Mouse (Mus musculus): ENCODE data around the gene Rom1.

The Rom1 gene

DNA sequence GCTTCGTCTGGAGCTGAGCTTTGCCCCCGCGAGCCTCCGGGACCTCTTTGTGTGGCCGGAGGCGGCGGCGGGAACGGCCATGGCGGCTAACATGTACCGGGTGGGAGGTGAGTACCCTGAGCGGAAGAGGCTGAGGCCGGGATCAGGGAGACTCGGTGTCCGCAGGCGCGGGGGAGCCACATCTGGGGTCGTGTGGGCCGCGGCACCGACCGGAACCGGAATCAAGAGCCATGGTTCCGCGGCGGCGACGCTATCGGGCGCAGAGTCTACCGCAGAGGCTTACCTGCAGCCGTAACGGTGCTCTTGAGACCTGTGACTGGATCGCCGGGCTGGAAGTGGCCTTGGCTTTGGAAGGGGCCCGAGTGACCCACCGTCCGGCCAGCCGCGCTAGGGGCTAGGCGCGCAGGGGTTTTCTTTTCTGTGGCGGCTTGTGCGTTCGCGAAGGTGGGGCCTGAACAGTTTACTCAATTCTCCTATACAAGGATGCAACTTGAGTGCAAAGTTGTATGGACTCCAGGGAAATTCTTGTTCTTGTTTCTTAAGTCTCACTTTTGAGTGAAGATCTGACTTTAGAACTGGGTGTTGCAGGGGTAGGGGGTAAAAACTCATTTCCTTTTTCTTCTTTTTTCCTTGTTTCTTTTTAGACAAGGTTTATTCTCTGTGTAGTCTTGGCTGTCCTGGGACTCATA lies 13.3 kb upstream of the Rom1 start:
- DNase-seq (ENCODE audit: low spot score): no peak

DNA sequence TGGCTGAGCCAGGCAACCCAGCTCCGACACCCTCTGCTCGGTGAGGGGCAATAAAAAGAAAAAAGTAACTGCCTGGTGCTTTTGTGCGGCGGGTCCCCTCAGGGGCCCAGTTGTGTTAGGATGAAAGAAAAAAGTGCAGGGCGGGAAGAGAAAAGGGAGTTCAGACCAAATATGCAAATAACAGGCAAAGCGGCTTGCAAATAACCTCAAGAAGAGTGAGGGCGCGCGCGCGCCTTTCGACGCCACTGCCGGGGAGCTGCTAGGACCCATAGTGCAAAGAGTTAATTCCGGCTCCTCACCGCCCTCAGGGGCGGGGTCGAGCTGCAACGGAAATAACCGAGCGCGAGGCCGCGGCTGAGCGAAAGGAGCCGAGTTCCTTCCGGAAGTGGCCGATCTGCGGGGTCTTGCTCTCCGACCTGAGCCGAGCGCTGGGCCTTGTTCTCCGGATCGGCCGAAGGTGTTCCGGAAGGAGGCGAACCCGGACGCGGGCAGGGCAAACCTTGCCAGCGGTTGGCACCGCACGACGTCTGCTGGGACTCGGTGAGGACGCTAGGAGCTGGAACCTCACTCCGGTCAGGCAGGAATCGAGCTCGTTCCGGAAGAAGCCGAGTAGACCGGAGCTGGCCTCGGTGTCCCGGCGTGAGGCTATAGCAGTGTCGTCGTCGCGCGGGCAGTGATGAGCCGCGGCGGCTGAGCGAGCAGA lies 12.5 kb upstream of the Rom1 start, which contains the start of gene Mta2:
Mta2 (plus strand) TSS at position 361 of the 703 bp plus-strand sequence.
- peak; percentile 88 for DNase-seq (ENCODE audit: low spot score)

DNA sequence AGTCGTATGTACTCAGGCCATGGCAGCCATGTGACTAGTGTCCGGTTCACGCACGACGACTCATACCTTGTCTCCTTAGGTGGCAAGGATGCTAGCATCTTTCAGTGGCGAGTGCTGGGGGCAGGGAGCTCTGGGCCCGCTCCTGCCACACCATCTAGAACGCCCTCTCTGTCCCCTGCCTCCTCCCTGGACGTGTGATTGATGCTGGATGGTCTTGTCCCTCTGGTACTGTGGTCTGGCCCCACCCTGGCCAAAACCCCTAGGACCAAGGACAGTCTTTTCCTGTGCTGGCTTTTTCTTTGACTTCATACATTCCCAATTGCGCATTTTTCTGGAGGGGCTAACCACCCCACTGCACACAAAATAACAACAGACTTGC lies 12.0 kb upstream of the Rom1 start:
- no peak for DNase-seq (ENCODE audit: low spot score)

DNA sequence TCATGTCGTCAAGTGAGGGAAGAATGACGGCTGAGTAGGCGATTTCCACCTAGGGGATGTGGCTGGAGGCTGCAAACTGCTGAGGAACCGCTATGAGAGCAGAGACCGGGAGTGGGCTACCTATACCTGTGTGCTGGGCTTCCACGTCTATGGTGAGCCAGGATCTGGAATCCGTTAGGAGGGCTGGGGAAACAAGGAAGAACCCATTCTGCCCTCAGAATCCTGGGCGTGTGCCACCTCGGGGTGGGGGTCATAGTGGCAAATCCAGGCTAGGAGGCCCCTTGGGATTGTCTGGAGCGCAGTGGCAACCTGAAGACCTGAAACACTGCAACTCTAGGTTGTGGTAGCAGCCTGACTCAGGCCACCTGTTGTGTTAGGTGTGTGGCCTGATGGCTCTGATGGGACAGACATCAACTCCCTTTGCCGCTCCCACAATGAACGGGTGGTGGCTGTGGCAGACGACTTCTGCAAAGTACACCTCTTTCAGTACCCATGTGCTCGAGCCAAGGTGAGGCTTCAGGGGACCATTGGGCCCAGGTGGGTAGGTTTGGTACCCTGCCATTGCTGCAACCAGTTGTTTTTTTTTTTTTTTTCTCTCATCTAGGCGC lies 11.5 kb upstream of the Rom1 start:
- DNase-seq (ENCODE audit: low spot score): no peak

DNA sequence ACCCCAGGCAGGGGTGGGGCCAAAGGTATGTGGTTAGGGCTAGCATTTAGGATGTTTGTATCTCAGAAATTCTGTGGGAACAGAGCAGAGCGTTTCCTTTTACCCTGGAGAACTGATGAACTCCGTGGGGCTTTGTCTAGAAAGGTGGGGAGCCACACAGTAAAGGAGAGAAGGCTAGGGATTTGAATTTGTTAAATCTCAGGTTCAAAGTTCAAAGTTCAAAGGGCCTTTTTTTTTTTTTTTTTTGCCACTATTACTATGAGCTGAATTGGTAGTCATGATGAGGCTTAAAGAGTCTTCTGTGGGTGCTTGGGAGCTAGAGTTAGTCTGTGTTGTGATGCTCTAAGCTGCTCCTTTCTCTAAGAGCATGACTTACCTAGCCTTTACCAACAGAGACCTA lies 7.6 kb upstream of the Rom1 start:
- DNase-seq (ENCODE audit: low spot score): no peak

DNA sequence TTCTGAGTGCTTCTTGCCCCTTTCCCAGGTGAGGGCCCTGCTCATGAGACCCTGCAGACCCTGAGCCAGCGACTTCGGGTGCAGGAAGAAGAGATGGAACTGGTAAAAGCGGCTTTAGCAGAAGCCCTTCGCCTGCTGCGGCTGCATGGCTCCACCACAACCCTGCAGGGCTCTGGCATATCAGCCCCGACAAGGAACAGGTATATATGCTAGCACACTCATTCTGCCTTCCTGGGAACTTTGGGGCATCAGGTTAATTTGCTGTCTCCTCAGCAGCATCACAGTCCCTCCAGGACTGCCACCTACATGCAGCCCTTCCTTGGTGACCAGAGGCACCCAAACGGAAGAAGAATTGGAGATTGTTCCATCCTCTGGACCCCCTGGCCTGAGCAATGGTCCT lies 1.6 kb upstream of the Rom1 start:
- DNase-seq (ENCODE audit: low spot score): no peak

- no peak for DNase-seq (ENCODE audit: low spot score)
Observed at GRCm38 (mm10) chr19:8930117-8930516, 961 bp upstream of the Rom1 start.

DNA sequence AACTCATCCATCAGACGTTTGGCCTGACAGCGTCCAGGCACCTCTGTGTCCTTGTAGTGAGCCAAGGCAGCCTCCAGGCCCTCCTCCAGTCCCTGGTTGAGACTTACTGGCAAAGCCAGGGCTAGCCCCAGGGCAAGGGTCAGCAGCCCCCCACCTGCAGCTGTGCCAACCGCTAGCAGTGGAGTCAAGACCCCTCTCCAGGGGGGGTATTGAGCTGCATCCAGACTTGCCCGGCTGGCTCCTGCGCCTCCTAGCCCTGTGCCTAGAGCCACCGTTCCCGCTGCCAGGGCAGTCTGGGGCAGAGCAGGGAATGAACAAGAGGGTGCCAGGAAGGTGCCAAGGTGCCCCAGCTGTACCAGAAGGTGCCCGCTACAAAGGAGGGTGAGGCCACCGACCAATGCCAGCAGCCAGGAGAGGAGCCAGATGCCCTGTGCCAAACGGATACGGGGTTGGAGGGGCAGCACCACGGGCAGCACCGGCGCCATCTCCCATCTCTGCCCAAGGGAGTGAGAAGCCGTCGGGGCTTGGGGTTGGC lies 400 bp downstream of the Rom1 start:
- DNase-seq (ENCODE audit: low spot score): no peak

- DNase-seq (ENCODE audit: low spot score): no peak
Observed at GRCm38 (mm10) chr19:8927891-8928525, 1.1 kb downstream of the Rom1 start.

DNA sequence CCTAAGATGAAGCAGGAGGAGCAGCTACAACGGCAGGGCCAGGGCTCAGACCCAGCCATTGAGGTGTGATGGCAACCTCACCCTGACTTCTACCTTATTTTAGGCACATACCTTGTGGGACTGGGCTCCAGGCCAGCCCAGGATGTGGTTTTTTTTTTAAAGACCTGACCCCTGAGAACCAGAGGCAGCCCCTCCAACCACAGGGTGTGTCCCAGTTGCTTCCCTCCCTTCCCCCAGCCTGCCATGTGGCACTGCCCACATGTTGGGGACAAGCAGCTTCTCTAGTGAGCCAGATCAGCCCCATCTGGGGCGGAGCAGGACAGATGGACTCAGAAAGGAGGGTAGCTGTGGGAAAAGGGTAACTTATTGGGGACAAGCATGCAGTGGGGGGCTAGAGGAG lies 2.4 kb downstream of the Rom1 start:
- no peak for DNase-seq (ENCODE audit: low spot score)

DNA sequence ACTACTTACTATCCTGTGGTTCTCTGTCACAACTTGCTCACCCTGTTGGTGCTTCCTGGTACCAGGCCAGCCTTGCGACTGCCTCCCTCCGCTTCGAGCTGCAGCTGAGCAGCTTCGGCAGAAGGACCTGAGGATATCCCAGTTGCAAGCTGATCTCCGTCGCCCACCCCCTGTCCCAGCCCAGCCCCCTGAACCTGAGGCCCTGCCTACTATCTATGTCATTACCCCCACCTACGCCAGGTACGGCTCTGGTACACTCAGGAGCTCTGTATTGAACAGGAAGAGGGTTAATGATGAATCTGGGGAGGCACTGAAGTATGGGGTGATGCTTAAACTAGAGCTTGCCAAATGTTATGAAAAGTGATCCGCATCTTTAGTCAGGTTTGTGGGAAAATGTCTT lies 7.4 kb downstream of the Rom1 start:
- no peak for DNase-seq (ENCODE audit: low spot score)

GRCm38 (mm10) chr19:8920836-8921291 lies 8.3 kb downstream of the Rom1 start:
- DNase-seq (ENCODE audit: low spot score): no peak

DNA sequence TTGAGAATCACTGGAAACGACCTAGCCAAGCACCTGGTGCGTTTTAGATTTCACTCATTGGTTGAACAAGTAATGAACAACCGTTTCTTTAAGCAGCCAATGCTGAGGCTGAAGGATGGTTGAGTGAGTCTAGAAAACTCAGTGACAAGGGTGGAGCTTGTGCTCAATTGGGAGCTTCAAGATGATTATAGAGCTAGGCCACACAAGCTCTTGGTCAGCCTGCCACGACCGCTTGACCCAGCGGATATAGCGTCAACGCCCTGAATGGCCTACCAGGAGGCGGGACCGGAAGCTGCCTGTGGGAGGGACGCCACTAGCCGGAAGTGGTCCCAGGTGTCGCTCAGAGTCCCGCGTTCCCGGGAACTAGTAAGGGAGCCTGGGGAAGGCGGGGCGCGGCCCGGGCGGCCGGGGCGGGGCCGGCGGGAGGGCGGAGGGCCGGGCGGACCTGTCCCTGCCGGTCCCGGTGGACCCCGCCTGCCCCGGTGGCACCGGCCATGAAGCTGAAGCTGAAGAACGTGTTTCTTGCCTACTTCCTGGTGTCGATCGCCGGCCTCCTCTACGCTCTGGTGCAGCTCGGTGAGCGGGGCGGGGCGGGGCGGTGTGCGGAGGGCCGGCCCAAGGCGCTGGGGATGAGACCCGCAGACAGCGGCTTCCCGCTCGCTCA lies 9.0 kb downstream of the Rom1 start, which contains the start of gene B3gat3:
B3gat3 (plus strand) TSS at position 302 of the 664 bp plus-strand sequence.
- peak; percentile 87 for DNase-seq (ENCODE audit: low spot score)

DNA sequence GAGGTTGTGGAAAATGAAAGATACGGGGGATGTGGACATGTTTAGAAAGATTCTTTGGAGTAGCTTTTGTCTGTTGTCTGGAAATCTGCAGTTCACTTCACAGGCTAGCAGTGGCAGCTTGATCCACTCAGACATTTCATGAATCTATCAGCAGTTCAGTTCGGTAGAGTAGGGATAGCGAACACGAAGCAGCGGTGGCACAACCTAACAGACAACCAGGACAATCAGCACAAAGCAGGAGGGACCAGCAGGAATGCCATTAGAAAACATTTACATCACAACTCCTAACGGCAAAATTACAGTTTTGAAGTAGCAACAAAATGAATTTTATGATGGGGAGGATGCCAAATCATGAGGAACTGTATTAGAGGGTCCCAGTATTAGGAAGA lies 9.5 kb downstream of the Rom1 start:
- DNase-seq (ENCODE audit: low spot score): no peak

DNA sequence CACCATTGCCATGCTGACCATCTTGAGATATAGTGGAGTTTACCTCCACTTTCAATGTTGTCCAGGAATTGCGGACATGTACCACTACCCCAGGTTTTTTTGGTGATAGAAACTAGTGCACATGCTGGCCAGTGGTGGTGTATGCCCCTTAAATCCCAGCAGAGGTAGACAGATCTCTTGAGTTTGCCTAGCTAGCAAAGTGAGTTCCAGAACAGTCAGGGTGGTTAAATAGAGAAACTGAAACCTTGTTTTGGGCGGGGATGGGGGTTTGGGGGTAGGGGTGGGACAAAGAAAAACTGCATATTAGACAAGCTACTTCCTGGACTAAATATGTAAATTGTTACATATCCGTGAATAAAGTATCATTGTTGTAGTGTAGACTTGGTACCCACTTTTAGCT lies 10.2 kb downstream of the Rom1 start:
- DNase-seq (ENCODE audit: low spot score): no peak

DNA sequence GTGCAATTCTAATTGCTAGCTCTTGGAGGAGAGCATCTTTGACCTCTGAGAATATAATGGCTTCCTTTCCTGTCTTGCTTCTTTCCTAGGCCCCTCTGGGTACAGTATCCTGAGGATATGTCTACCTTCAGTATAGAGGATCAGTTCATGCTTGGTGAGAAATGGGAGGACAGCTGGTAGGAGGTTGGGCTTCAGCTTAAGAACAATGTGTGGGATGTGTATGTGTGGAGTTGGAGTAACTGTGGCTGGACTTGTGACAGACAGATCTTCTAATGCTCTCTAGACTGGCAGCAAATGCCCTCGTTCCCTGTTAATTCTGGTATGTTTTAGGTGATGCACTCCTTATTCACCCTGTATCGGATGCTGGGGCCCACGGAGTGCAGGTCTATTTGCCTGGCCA lies 14.9 kb downstream of the Rom1 start:
- DNase-seq (ENCODE audit: low spot score): no peak

- DNase-seq (ENCODE audit: low spot score): no peak
Observed at GRCm38 (mm10) chr19:8911810-8912209, 17.3 kb downstream of the Rom1 start.

- DNase-seq (ENCODE audit: low spot score): no peak
Observed at GRCm38 (mm10) chr19:8908531-8908930, 20.6 kb downstream of the Rom1 start.

DNA sequence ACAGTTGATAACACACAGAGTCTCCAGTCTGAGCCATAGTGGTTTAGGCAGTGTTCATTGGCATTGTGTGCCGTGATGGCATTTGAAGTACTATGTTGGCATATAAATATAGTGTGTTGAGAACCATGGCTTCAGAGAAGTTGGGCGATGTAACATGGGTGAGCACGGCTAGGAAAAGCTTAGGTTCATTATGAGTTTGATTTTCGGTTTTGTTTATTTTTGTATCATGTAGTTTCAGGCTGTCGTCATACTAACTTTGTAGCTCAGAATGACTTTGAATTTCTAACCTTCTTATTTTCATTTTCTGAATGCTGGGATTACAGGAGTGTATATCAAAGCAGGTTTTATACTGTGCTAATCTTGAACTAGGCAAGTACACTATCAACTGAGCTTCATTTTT lies 25.7 kb downstream of the Rom1 start:
- DNase-seq (ENCODE audit: low spot score): no peak

- no peak for DNase-seq (ENCODE audit: low spot score)
Observed at GRCm38 (mm10) chr19:8899079-8899478, 30.1 kb downstream of the Rom1 start.

- DNase-seq (ENCODE audit: low spot score): no peak
Observed at GRCm38 (mm10) chr19:8898576-8898975, 30.6 kb downstream of the Rom1 start.
